Mouse (Mus musculus): Measurements from ENCODE around the gene Gm49661.

DNA sequence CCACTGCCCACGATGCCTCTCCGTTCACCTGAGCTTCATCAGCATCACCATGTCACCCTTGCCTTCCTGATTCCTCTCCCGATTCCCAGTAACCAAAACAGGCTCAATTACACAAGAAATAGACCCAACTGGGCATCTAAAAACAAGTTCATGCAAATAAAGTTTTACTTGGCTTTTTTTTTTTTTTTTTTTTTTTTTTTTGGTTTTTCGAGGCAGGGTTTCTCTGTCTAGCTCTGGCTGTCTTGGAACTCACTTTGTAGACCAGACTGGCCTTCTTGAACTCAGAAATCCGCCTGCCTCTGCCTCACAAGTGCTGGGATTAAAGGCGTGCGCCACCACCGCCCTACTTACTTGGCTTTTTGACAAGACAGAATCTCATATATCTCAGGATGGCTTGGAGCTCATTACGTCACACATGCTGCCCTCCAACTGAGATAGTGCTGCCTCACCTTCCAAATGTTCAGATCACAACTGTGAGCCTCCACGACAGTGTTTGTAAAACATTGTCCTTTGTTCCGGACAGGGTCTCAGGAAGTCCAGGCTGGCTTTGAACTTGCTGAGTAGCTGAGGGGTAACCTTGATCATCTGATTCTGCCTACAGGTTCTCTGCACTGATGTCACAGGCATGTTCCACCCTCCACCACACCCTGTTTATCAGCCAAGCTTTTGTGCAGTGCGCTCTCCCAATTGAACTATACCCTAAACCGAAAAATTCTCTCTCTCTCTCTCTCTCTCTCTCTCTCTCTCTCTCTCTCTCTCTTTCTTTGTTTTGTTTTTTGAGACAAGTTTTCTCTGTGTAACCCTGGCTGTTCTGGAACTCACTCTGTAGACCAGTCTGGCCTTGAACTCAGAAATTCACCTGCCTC is 31.4 kb downstream of the Gm49661 start:
- no peak for TF ChIP-seq CTCF (IDR thresholded peaks at IDR 0.05; ENCODE audit: control insufficient read depth, insufficient read depth, insufficient replicate concordance, low read depth, low read length)
- TF ChIP-seq POLR2A (IDR thresholded peaks at IDR 0.05; ENCODE audit: control insufficient read depth, low read depth, low read length) = no peak
